Mouse (Mus musculus): ENCODE measurements at regions not wholly inside any gene's neighbourhood (a gene's known extent, or its start where the extent isn't known, plus 50 kb on each side); places are given as distances from the start of the nearest gene placed in this dataset.

- Histone ChIP-seq H3K4me3 (ENCODE audit: low read depth, low read length) (no peak overlapping the region), H3K27me3 (replicated peaks; ENCODE audit: control insufficient read depth, insufficient read depth, low read length) (no peaks in the 10 kb centered on the region), H3K27ac (ENCODE audit: low read depth, low read length) (no peak overlapping the region), H3K36me3 (ENCODE audit: control insufficient read depth, insufficient read depth) (no peaks in the 10 kb centered on the region), H3K4me1 (replicated peaks; ENCODE audit: control insufficient read depth, insufficient read depth, low read length) (no peaks in the 10 kb centered on the region), H3K9ac (ENCODE audit: low read depth, low read length) (no peak overlapping the region), H3K9me3 (ENCODE audit: control insufficient read depth) (no peaks in the 10 kb centered on the region), H3K4me2 (replicated peaks; ENCODE audit: low read depth) (no peak overlapping the region)
- WGBS: 84% methylated on average over 9 of the region's 9 CpGs
- no peak for TF ChIP-seq CTCF (IDR thresholded peaks at IDR 0.05; ENCODE audit: low read depth)
- no peak for ATAC-seq
Measured at GRCm38 (mm10) chr12:5637571-5638275, 262.2 kb upstream of the Klhl29 start.

DNA sequence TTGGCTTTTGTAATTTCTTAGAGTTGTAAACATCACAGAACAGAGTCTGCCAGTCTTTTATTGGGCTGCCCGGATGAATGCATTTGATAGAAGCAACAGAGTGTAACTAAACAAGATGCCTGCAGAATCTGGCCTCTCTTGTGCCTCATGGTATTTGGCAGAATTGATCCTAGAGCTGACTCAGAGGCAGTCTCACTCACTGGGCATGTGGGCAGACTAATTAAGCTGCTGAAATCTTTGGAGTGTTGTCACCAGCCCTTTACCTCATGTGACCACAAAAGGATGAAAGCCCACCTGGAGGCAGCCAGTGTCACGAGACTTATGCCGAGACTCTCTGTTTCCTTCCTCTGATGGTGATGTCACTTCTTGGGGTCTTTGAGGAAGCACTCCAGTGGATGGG, 258.5 kb upstream of the Klhl29 start:
- WGBS: 89% methylated on average over 3 of the region's 3 CpGs
- ATAC-seq: no peak

DNA sequence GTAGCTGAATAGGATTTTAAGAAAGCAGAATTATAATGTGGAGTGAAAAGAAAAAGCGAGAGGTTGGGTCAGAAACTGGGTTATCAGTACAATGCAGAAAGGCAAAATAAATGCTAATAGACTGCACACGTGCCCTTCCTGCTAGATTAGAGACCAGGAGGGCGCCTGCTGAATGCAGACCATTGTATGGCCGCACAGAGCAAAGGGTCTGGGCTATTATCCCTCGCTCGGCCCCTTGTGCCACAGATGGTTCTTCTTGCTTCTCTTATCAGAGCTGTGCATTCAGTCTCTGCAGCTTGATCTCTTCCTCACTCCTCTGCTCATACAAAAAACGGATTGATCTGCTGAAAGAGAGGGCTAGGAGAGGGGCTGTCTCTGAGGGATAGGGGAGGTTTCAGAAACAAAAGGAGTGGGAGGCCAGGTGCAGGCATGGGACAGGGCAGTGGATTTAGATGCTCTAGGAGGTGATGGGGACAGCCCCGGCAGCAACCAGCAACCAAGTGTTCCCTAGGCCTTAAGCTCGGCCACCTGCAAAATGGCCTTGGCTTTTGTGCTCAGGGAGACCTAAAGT, 225.7 kb upstream of the Klhl29 start:
- no peaks in the 10 kb centered on the region for H3K9me3 ChIP-seq (ENCODE audit: control insufficient read depth)
- no peak overlapping the region for H3K4me3 ChIP-seq (ENCODE audit: low read depth, low read length)
- no peaks in the 10 kb centered on the region for H3K27me3 ChIP-seq (replicated peaks; ENCODE audit: control insufficient read depth, insufficient read depth, low read length)
- 78% methylated on average over 9 of the region's 9 CpGs for WGBS
- H3K9ac ChIP-seq (ENCODE audit: low read depth, low read length): no peak overlapping the region
- no peaks in the 10 kb centered on the region for H3K4me1 ChIP-seq (replicated peaks; ENCODE audit: control insufficient read depth, insufficient read depth, low read length)
- no peak for TF ChIP-seq CTCF (IDR thresholded peaks at IDR 0.05; ENCODE audit: low read depth)
- H3K36me3 ChIP-seq (ENCODE audit: control insufficient read depth, insufficient read depth): no peaks in the 10 kb centered on the region
- ATAC-seq: no peak
- H3K4me2 ChIP-seq (replicated peaks; ENCODE audit: low read depth): no peak overlapping the region
- H3K27ac ChIP-seq (ENCODE audit: low read depth, low read length): no peak overlapping the region

More for the DNA sequence above, 258.5 kb upstream of the Klhl29 start:
- Histone ChIP-seq H3K4me2 (replicated peaks; ENCODE audit: low read depth) (no peak overlapping the region), H3K9ac (ENCODE audit: low read depth, low read length) (no peak overlapping the region), H3K27me3 (replicated peaks; ENCODE audit: control insufficient read depth, insufficient read depth, low read length) (no peaks in the 10 kb centered on the region), H3K36me3 (ENCODE audit: control insufficient read depth, insufficient read depth) (no peaks in the 10 kb centered on the region), H3K4me3 (ENCODE audit: low read depth, low read length) (no peak overlapping the region), H3K27ac (ENCODE audit: low read depth, low read length) (no peak overlapping the region), H3K9me3 (ENCODE audit: control insufficient read depth) (no peaks in the 10 kb centered on the region), H3K4me1 (replicated peaks; ENCODE audit: control insufficient read depth, insufficient read depth, low read length) (no peaks in the 10 kb centered on the region)
- TF ChIP-seq CTCF (IDR thresholded peaks at IDR 0.05; ENCODE audit: low read depth): no peak

DNA sequence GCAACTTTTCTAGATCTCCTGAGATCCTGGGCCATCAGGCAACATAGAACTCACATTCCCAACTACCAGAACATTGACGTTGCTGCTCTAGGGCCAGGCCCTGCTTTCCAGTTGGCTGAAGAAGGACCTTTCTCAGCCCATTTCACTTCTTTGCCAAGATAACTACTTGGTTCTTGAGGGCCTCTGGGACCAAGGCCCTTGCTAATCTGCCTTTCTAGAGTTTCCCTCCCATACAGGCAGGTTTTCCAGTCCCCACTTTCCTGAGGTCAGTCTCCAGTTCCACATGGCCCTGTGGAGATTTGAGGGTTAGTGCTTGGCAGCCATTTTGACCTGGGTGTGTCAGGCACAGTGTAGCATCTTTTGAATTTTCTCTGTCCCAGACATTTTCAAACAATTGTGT, 223.9 kb upstream of the Klhl29 start:
- no peak for ATAC-seq
- Histone ChIP-seq H3K4me2 (replicated peaks; ENCODE audit: low read depth) (no peak overlapping the region), H3K4me3 (ENCODE audit: low read depth, low read length) (no peak overlapping the region), H3K27me3 (replicated peaks; ENCODE audit: control insufficient read depth, insufficient read depth, low read length) (no peaks in the 10 kb centered on the region), H3K9me3 (ENCODE audit: control insufficient read depth) (no peaks in the 10 kb centered on the region), H3K36me3 (ENCODE audit: control insufficient read depth, insufficient read depth) (no peaks in the 10 kb centered on the region), H3K27ac (ENCODE audit: low read depth, low read length) (no peak overlapping the region), H3K4me1 (replicated peaks; ENCODE audit: control insufficient read depth, insufficient read depth, low read length) (no peaks in the 10 kb centered on the region), H3K9ac (ENCODE audit: low read depth, low read length) (no peak overlapping the region)
- 78% methylated on average over 1 of the region's 1 CpGs for WGBS
- no peak for TF ChIP-seq CTCF (IDR thresholded peaks at IDR 0.05; ENCODE audit: low read depth)

GRCm38 (mm10) chr12:5598961-5599360, 223.5 kb upstream of the Klhl29 start:
- H3K4me2 ChIP-seq (replicated peaks; ENCODE audit: low read depth): no peak overlapping the region
- H3K27me3 ChIP-seq (replicated peaks; ENCODE audit: control insufficient read depth, insufficient read depth, low read length): no peaks in the 10 kb centered on the region
- H3K4me3 ChIP-seq (ENCODE audit: low read depth, low read length): no peak overlapping the region
- no peak overlapping the region for H3K27ac ChIP-seq (ENCODE audit: low read depth, low read length)
- no peaks in the 10 kb centered on the region for H3K9me3 ChIP-seq (ENCODE audit: control insufficient read depth)
- H3K4me1 ChIP-seq (replicated peaks; ENCODE audit: control insufficient read depth, insufficient read depth, low read length): no peaks in the 10 kb centered on the region
- H3K36me3 ChIP-seq (ENCODE audit: control insufficient read depth, insufficient read depth): no peaks in the 10 kb centered on the region
- TF ChIP-seq CTCF (IDR thresholded peaks at IDR 0.05; ENCODE audit: low read depth): no peak
- no peak overlapping the region for H3K9ac ChIP-seq (ENCODE audit: low read depth, low read length)
- ATAC-seq: no peak
- WGBS: 95% methylated on average over 4 of the region's 4 CpGs

- ATAC-seq: no peak
- no peaks in the 10 kb centered on the region for H3K4me1 ChIP-seq (replicated peaks; ENCODE audit: control insufficient read depth, insufficient read depth, low read length)
- no peaks in the 10 kb centered on the region for H3K36me3 ChIP-seq (ENCODE audit: control insufficient read depth, insufficient read depth)
- H3K4me3 ChIP-seq (ENCODE audit: low read depth, low read length): no peak overlapping the region
- TF ChIP-seq CTCF (IDR thresholded peaks at IDR 0.05; ENCODE audit: low read depth): no peak
- H3K27me3 ChIP-seq (replicated peaks; ENCODE audit: control insufficient read depth, insufficient read depth, low read length): no peaks in the 10 kb centered on the region
- H3K9ac ChIP-seq (ENCODE audit: low read depth, low read length): no peak overlapping the region
- no peak overlapping the region for H3K4me2 ChIP-seq (replicated peaks; ENCODE audit: low read depth)
- no peaks in the 10 kb centered on the region for H3K9me3 ChIP-seq (ENCODE audit: control insufficient read depth)
- H3K27ac ChIP-seq (ENCODE audit: low read depth, low read length): no peak overlapping the region
- 42% methylated on average over 6 of the region's 6 CpGs for WGBS
Measured at GRCm38 (mm10) chr12:5572831-5573230, 197.3 kb upstream of the Klhl29 start.

Data from intestine, postnatal 0 days (tissue).